Mouse (Mus musculus): ENCODE data around the gene Deaf1.

Gene Deaf1

DNA sequence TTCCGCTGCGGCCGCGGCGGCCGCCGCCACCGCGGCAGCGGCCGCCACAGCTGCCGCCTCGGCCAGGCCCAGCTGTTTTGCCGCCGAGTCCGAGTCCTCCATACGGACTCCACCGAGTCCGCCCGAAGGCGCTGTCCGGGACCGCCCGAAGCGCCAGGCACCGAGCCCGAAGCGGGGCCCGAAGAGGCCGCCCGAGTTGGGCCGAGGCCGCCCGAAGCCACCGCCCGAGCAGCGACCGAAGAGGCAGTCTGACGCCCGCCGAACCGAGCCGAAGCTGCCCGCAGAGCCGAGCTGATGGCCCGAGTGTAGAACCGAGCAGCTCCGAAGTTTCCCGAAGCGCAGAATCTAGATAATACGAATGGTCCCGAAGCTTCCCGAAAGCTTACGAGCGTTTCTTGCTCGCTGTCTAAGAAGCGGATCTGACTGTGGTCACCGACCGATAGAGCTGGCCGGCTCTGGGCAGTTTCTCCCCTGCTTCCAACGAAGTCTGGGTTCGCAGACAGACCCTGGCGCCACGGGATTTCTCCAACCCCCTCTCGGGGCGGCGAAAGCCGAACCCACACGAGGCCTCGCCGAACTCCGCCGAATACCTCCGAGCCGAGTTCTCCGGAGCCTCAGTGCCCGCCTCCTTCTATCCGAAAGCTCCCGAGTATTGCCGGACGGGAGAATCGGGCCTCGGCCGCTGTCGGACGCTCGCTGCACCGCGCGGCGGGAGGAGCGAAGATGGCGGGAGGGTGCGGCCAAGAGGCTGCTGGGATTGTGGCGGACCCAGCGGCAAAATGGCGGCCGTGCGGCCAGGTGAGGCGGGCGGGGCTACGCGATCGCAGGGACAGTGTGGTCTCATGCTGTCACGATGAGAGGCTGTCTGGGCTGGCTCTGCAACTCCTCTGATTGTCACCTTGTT is at the start of gene Deaf1, which contains the start of gene Tmem80:
Gene Deaf1 (minus strand): TSS at position 222 of the 904 bp plus-strand sequence.
Gene Tmem80 (plus strand): TSS at position 271 of the 904 bp plus-strand sequence.
- DNase-seq (ENCODE audit: low spot score in 2 of 2), result peak; percentile 96 to 100

DNA sequence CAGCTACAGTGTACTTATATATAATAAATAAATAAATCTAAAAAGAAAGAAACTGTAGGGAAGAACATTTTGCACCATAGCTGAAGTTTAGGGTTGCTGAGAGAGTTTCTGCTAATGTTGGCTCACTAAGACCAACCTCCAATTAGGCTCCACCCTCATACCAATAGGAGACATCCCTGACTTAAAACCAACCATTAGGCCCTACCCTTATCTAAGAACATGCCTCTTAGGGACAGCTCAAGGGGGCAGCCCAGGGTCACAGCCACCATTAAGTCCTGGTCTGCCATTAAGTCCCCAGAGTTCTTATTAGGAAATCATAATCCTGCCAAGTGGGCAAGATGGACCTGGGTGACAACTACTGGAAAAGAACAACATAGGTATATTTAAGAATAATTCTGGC is 46.9 kb upstream of the Deaf1 start:
- DNase-seq (ENCODE audit: low spot score in 2 of 2), result no peak

DNA sequence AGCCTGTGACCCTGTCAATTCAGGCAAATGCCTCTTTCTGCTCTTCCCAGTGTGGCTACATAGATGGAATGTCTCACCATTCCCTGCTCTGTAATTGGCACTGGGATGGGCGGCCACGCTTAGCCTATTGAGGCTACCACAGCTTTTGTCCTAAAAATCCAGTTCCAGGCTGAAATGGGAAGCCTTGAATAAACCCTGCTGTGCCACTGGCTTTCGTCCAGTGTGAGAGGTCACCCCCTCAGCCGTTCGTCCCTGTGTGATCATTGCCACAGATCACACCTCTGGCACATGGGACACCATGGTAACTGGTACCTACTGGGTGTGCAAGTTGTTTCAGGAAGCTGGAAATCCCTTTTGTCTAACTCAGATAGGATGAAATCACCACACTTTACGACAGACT is 46.1 kb upstream of the Deaf1 start:
- DNase-seq (ENCODE audit: low spot score in 2 of 2), result no peak

DNA sequence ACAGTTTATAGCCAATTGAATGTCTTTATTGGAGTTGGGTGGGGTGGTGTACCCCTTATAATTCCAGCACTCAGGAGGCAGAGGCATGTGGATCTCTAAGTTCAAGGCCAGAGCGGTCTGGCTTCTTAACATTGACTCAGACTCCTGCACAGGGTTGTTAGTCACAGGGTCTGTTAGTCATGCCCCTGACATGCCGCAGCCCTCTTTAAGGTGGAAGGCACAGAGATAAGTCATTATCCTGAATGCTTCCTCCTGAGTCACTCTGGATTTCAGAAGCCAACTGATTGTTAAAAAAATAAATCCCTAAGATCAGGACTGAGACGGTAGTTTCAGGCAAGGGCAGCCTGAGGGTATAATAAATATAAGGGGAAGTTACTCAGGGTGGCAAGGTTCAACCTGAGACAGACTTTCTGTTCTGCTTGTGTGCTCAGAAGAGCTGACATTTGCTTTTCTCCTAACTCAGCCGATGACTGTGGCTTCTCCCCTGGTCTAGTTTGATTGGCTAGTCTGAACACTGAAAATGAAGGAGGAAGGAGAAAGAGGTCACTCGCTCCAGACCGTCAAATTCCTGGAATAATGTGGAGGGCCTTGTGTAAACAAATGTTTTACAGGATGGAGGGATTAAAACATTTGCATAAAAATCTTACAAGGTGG is 44.6 kb upstream of the Deaf1 start:
- no peak for DNase-seq (ENCODE audit: low spot score in 2 of 2)

DNA sequence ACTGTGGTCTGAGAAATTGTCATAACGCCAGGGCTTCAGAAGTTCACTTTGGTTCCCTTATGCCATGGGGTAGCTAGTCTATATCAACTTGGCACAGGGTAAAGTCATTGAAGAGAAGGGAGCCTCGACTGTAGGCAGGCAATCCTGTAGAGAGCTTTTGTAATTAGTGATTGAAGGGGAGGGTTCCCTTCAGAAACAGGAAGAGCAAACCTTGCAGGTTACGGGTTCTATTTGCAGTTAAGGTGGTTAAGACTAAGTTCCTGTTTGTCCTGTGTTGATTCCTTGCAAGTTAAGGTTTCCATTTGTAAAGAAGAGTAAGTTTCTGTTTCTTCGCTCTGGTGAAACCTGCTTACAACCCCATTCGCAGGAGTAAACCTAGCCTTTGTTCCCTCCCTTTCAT is 42.4 kb upstream of the Deaf1 start:
- no peak for DNase-seq (ENCODE audit: low spot score in 2 of 2)

DNA sequence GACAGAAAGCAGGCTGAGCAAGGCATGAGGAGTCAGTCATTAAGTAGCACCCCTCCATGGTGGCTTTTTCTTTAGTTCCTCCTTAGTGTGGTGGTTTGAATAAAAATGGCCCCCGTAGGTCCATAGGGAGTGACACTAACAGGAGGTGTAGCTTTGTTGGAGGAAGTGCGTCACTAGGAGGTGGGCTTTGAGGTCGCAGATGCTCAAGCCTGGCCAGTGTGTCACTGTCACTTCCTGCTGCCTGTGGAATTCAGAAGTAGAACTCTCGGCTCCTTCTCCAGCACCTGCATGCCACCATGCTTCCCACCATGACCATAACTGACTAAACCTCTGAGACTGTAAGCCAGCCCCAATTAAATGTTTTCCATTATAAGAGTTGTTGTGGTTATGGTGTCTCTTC is 39.9 kb upstream of the Deaf1 start:
- no peak for DNase-seq (ENCODE audit: low spot score in 2 of 2)

DNA sequence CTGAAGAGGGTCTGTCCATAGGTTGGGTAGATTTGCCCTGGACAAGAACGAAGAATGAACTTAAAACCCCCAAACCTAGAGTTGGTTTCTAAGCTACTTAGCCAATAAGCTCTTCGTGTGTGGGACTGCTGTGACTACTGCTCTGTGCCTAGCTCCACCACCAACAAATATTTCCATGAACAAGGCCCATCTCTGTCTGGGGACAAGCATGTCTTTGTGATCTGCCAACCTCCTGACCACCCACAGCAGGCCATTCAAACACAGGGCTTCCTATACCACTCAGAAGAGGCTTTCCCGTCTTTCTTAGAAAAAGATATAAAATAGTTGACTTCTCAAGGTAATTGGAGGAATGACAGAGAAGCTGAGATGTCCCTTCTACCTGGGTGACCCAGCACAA is 37.6 kb upstream of the Deaf1 start:
- DNase-seq (ENCODE audit: low spot score in 2 of 2), result no peak

DNA sequence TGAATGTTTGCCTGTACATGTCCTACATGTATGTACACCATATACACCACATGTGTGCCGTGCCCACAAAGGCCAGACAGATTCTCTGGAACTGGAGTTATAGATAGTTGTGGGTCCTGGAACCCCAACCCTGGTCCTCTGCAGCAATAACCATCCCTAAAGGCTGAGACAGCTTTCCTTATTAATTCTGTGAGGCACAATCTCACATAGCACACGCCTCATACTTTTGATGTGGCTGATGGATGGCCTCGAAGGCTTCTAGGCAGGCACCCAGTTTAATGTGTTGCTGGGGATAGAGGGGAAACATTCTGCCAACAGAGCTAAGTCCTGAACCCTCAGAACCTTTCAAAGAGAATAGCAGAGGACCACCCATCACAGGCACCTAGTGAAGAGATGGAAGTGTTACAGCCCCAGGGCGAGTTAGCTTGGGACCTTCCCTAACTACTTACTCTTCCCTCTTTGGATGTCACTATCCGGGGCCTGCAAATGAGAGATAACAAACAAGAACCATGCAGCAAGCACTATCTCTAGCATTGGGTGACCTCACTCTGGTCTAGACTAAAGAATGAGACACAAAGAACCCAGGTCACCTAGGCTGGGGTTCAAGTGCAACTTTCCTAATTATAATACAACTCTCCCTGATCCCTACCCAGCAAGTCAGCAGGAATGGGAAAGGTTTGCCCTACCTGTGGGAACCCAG is 37.0 kb upstream of the Deaf1 start:
- DNase-seq (ENCODE audit: low spot score in 2 of 2), result no peak

DNA sequence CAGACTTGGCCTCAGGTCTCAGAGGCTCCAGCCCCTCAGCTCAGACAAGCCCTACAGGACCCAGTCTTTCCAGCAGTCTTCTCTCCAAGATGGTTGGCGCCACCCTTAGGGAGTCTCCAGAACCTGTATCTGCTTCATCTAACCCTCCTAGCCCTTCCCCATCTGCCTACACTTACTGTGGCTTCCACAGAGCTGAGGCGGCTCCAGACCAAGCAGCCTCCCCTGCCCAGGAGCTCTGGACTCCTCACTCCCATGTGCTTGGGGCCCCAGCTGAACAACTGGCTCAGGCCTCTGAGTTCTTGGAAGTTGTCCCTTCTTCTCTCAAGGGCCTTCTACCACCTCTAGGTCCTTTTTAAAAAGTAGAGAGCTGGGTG is 36.2 kb upstream of the Deaf1 start:
- no peak for DNase-seq (ENCODE audit: low spot score in 2 of 2)

DNA sequence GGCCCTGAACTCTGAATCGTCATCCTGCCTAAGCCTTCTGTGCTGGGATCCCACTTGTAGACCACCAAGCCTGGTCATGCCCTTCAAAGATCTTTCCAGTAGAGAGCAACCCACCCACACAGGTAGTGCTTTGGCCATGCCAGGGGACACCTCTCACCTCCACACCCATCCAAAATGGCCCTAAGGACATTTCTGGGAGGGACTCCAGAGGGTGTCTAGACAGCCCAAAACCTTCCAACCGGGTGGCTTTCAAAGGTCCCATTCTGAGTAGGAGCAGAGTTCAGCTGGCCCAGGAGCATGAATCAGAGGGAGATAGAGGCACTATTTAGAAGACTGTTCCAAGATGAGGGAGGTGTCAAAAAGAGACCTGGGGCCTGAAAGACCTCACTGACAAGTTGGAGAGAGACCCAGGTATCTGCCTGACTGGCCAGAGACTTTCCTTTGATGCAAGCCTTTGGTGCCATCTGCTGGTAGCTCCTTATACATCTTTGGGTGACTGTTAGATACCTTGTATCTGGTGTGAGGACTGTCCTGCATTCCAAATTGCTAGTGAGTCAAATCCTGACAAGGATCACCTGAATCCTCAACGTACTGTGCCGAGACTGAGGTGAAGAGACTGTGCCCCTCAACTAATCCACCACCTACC is 35.7 kb upstream of the Deaf1 start:
- DNase-seq (ENCODE audit: low spot score in 2 of 2), result peak; percentile 23 to 52

DNA sequence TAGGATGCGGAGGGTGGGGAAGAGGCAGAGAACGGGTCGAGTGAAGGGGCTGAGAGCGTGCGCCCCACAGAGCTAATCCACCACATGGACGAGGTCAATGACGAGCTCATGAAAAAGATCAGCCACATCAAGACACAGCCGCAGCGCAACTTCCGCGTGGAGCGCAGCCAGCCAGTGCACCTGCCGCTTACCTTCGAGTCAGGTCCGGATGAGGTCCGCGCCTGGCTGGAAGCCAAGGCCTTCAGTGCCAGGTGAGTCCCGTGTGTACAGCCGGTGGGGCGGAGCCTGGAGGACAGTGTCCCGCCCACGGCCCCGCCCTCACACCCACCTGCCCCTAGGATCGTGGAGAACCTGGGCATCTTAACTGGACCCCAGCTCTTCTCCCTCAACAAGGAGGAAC is 34.0 kb upstream of the Deaf1 start:
- DNase-seq (ENCODE audit: low spot score in 2 of 2), result no peak

DNA sequence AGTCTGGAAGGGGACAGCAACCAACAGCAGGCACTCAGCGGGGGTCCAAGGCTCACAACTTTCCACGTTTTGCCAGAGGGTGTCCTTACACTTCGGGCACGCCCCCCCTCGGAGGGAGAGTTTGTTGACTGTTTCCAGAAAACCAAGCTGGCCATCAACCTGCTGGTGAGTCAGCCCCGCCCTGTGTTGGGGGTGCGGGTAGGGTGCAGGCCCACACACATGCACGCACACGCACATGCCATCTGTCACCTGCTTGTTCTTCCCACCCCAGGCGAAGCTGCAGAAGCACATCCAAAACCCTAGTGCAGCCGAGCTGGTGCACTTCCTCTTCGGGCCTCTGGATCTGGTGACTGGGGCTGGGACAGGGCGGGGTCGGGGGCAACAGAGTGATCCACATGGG is 29.5 kb upstream of the Deaf1 start:
- DNase-seq (ENCODE audit: low spot score in 2 of 2), result no peak

DNA sequence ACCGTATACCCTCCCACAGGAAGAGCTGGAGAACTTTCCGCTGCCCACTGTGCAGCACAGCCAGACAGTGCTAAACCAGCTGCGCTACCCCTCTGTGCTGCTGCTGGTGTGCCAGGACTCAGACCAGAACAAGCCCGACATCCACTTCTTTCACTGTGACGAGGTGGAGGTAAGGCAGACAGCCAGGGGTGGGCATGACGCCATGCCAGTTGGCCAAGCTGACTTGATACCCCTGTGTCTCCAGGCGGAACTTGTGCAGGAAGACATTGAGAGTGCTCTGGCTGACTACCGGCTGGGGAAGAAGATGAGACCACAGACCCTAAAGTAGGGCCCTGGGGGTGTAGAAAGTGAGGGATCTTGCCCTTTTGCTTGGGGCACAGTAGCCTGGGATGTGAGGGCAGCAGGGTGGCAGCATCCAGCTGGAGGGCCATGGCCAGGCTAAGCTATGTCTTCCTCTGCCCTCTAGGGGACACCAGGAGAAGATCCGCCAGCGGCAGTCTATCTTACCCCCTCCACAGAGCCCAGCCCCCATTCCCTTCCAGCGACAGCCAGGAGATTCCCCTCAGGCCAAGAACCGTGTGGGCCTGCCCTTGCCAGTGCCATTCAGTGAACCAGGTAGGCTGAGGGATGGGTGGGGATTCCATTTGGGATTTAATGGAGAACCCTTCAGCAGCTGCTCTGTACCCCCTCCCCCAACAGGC is 28.3 kb upstream of the Deaf1 start:
- no peak for DNase-seq (ENCODE audit: low spot score in 2 of 2)

DNA sequence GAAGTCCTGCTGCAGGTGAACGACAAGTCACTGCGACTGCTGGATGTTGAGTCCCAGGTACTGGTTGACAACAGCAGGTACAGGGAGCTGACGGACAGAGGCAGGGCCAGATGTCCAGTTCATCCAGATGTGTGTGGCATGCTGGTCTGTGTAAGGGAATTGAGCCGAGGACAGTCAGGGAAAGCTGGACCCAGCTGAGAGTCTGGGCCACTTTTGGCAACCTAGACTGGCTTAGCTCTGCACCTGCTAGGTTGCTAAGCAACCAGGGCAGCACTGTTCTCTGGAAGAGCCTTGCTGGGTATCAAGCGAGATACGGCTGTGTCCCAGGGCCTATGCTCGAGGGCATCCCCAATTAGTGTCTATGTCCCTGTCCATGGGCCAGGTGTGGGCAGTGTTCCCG is 27.6 kb upstream of the Deaf1 start:
- DNase-seq (ENCODE audit: low spot score in 2 of 2), result no peak

DNA sequence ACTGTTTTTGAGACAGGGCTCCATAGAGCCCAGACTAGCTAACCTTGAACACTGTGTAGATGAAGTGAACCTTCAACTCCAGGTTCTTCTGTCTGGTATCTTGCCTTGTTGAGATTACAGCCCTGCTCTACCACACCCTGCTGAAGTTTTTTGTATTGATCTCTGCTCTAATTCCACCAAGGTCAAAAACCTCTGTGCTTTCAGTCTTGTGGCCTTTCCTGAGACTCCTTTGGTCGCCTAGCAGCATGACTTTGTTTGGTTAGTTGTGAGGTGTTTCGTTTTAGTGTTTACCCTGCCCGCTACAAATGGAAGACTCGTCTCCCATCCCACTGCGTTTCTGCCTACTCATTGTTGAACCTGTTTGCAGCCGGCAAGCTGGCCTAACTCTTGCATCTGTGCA is 23.6 kb upstream of the Deaf1 start:
- no peak for DNase-seq (ENCODE audit: low spot score in 2 of 2)

DNA sequence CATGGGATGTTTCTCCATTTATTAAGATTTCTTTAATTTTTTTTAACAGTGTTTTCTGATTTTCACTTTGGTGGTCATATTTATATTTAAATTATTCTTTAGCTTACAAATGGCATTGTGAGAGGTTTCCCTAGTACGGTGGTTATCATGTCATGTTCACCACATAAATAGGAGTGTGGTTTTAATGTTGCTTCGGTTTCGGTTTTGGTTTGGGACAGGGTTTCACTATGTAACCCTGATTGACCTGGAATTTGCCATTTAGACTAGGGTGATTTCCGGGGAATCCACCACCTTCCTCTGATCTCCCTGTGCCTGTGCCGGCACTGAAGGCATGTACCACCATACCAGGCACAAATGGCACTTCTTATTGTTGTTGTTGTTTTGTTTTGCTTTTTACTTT is 17.3 kb upstream of the Deaf1 start:
- no peak for DNase-seq (ENCODE audit: low spot score in 2 of 2)

DNA sequence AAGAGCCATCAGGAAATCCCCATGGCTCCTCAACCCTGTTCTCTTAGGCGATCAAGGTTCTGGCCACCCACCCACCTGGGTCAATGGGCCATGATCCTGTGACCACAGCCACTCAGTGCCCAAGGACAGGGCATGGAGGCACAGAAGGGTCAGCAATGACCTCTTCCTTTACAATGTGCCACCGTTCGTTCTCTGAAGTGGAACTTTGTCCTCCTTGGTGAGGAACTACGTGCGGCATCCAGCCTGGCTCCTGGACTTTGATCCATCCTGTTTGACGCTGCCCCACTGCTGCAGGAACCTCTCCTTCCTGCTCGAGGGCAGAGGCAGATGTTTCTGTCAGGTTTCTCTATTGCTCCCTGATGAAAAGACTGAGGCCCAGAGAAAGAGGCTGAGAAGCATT is 16.2 kb upstream of the Deaf1 start:
- DNase-seq (ENCODE audit: low spot score in 2 of 2), result no peak

DNA sequence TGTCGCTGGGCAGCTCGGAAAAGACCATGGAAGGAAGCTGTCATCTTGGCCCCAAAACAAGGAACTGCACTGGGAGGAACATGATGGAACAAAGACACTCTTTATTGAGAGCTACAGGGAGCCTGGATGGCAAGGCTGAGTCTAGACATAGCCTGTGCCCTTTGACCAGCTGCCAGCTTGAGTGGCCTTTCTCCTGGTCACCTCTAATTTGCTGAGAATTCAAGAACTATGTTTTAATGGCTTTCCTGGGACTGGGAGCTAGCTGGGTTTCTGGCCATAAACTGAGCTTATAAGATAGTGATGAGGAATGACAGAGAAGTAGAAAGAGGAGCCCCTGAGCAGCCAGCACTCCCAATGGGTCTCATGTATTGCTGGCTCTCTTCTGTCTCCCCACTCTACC is 15.7 kb upstream of the Deaf1 start:
- DNase-seq (ENCODE audit: low spot score in 2 of 2), result no peak

DNA sequence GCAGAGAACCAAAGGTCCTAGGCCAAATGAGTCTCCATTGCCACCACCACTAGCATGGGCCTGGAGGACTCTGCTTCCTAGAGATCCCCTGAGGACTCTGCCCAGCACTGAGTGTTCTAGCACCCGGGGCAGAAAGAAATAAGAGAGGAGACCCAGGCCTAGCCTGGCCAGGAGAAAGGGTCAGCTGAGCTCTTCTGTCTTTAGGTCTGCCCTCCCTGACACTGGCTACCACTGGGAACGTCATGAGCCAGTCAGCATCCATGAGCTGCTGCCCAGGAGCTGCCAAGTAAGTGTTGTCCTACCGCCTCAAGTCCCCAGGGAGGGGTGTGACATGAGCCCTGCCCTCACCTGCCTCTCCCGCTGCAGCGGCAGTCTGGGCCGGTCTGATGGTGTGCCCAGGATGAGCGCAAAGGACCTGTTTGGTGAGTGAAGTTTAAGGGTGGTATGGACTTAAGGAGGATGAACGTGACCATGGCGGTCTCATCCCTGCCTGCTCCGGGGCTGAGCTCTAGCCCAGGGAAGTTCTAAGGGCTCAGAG is 14.3 kb upstream of the Deaf1 start:
- no peak for DNase-seq (ENCODE audit: low spot score in 2 of 2)

DNA sequence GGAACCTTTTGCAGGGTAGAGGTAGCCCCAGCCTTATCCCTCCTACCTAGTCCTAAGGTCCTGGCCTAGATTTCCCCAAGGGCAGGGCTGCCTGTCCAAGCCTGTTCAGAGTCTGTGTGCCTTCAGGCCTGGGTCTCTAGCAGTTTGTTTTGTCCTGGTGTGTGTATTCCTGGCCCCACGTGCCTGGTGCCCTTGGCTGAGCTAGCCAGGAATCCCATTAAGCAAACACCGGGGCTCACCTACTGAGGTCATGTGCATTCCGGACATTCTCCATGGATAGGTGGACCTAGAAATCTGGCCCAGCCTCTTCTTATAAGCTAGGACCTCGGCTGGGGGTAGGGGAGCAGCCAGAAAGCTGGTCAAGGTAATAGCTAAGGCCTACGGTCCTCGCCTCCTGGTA is 13.0 kb upstream of the Deaf1 start:
- DNase-seq (ENCODE audit: low spot score in 2 of 2), result no peak

DNA sequence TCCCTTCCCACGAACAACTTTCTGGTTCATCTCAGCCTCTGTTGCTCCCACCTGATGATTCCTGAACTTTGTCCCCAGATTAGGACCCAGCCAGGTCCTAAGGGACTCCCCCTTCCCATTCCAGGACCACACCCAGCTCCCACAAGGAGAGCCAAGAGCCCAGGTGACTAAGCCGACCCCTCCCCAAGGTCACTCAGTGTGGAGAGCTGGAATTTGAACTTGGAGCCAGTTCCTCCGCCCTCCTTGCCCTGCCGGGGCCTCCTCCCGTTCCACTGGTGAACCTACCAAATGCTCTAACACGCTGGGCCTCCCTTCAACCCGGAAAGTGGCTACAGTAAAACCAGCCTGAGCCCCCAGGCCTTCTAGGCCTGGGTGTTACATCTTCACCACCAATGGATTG is 12.5 kb upstream of the Deaf1 start:
- no peak for DNase-seq (ENCODE audit: low spot score in 2 of 2)

Measured in heart, adult 9 months (tissue).